Mouse (Mus musculus) adrenal gland, postnatal 10 days (tissue): ENCODE results near the gene 2410141K09Rik. TPM values are rescaled to one million over a fixed set of nuclear protein-coding genes. Genes with fewer than 3 reads are reported as not detected.
"Not testable (repeated sequence)": the region's sequence is repeated elsewhere in the genome, so short reads cannot be mapped to it uniquely, and the experiment has no call there.

Experiments
- DNase-seq: peaks from one replicate; pipeline ENCODE4 v3.0.0; 2021; ENCODE audit warnings: mixed read lengths
- long read RNA-seq, 2 experiments: library from polyadenylated mRNA; stranded (forward); transcript quantifications; one replicate each; pipeline ENCODE4 v2.0.0; 2021
- total RNA-seq, 2 experiments: library from RNA; stranded (reverse); gene quantifications; 2 replicates each; pipeline ENCODE4 v1.2.3; 2021

Gene 2410141K09Rik
- not detected for total RNA-seq
- long read RNA-seq, experiment 1: 0 reads
- long read RNA-seq, experiment 2: 0 reads

DNA sequence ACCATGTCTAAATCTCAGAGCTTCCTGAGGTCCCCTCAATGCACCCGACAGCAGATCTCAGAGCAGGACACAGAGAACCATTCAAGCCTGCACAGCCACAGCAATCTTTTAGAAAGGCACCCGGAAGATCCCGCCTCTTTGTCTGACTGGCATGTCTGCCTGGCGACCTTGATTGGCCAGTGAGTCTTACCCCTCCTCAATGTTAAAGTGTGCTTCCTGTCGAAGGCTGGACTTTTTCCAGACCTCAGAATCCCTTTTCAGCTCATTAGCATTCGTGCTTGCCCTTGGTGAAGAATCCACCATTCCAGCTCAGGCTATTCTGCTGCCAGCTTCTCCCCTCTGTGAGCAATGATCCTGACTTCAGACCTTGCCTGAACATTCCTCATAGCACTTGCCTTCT is at the start of gene 2410141K09Rik:
TSS of gene 2410141K09Rik (minus strand) at position 101 of the 400 bp plus-strand sequence.
- not testable (repeated sequence) for DNase-seq

DNA sequence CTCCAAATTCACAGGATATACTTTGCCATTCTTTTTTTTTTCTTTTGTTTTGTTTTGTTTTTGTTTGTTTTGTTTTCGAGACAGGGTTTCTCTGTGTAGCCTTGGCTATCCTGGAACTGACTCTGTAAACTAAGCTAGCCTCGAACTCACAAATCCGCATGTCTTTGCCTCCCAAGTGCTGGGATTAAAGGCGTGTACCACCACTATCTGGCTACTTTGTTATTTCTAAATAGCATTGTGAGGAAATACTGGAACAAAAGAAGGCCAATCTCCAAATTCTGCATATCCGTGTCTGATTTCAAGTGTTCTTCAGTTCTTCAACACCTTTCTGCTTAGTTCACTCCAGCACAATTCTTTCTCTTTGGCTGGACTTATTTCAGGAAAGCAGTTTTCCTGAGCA is 14.1 kb downstream of the 2410141K09Rik start:
- DNase-seq: not testable (repeated sequence)

DNA sequence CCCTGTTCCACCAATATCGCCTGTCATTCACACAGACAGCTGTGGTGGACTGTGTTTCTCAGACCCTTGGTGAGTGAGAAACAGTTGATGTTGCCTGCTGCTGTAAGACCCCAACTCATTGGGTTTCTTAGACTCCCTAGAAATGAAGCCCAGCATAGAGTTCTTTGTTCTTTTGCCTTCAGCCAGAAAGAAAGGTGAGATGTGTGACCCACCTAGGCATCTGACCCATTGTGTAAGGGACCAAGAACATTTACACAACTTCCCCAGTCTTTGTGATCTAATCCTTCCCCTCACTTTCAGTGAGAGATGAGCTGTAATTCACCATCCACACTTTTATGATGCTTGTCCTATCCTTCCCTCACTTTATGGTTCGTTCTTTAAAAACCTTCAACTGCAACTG is 26.0 kb downstream of the 2410141K09Rik start:
- DNase-seq: not testable (repeated sequence)

Other genes starting within 250 kb of the 2410141K09Rik start
- not detected for gene Gm10772, start 213.5 kb downstream of the 2410141K09Rik start, total RNA-seq